Mouse (Mus musculus): Measurements from ENCODE around the gene Sept9.

DNA sequence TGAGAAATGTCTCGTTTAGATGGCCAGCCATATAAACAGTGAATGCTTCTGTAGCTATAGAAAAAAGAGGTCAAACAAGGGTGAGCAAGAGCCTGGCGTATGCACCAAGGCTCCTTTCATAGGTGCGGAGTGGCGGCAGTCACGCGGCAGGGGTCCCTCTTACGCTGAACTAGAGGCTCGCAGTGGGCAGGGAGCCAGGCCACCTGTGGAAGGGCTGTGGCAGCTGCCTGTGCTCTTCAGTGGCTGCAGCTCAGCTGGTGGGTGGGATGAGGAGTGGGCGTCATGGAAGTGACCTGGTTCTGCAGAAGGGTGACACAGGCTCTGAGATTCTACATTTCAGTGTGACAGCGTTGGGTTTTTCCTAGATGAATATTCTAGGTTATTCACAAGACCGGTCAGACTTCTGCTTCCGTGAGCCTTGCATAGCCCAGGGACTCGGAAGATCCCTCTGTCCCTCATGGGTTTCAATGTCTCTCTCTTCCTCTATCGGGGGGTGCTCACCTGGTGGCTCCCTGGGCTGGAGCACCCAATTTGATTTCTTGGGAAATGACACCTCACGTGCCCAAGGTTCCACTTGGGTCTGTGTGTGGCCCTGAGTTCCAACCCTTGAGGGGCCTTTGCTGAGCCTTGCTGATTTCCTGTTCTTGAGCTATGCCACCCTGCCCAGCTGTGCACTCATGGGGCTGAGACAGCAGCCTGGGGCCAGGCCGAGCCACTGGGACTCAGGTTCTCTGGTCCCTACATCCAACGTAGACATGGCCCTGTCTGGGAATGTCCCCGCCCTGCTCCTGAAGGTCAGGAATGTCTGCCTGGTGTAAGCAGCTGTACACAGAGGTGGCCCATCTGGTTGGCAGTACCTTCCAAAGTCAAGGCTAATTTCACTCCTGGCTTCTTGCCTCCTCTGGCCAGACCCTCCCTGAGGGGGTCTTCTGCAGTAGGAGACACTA lies 55.0 kb downstream of the Sept9 start:
- TF ChIP-seq POLR2A (IDR thresholded peaks at IDR 0.05; ENCODE audit: low read depth, low read length) (no peak), CTCF (IDR thresholded peaks at IDR 0.05; ENCODE audit: extremely low read depth, insufficient read depth, insufficient read length, insufficient replicate concordance) (no peak)
